Mouse (Mus musculus) spleen, postnatal 14 days (tissue): ENCODE measurements around the gene Lce3f.

Experiments
- DNase-seq, 2 experiments: peaks; one replicate each; pipeline ENCODE4 v3.0.0; 2021 to 2022; ENCODE audit warnings: low spot score in 2 of 2

The Lce3f gene

DNA sequence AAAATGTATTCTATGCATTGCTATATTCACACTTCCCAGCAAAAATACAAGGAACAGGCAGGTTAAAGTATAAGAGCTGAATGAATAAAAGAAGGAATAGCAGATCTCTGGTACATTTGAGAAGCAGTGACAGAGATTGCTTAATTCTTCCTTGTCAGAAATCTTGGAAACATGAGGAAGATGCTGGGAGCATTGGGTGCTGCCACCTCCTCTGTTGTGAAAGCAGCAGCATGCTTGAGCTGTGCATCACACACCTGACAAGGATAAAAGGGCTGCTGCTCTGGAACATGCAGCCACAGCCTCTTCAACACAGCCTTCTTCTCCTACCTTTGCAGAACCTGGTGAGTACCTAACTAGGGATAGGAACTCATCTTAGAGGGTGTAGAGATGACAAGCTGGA lies at the start of gene Lce3f:
Lce3f (plus strand) TSS at position 301 of the 400 bp plus-strand sequence.
- DNase-seq, result no peak

DNA sequence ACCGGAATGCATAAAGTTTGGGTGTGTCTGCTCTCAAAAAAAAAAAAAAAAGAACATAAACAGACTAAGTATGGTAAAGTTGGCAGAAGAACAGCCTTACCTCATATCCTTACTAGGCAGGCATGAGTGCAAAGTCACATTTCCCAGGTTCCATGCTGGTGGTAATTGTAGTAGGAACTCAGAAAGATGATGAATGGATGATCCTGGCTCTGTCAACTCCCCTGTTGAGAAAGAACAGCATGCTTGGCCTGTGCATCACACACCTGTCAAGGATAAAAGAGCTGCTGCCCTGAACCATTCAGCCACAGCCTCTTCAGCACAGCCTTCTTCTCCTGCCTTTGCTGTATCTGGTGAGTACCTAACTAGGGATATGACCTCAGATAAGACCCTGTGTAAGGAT lies 47.8 kb upstream of the Lce3f start, which contains the start of gene Lce3c:
Lce3c (plus strand) TSS at position 301 of the 400 bp plus-strand sequence.
- no peak for DNase-seq

DNA sequence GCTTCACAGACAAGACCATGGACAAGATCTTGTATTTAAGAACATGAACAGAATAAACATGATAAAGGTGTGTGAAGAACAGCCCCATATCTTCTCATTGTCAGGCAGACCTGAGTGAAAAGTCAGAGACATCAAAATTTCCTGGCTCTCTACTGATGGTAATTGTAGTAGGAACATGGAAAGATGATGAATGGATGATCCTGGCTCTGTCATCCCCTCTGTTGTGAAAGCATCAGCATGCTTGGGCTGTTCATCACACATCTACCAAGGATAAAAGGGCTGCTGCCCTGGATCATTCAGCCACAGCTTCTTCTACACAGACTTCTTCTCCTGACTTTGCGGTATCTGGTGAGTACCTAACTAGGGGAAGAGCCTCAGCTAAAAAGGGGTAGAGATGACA lies 34.9 kb upstream of the Lce3f start, which contains the start of gene Lce3d:
Lce3d (plus strand) TSS at position 301 of the 400 bp plus-strand sequence.
- no peak for DNase-seq

DNA sequence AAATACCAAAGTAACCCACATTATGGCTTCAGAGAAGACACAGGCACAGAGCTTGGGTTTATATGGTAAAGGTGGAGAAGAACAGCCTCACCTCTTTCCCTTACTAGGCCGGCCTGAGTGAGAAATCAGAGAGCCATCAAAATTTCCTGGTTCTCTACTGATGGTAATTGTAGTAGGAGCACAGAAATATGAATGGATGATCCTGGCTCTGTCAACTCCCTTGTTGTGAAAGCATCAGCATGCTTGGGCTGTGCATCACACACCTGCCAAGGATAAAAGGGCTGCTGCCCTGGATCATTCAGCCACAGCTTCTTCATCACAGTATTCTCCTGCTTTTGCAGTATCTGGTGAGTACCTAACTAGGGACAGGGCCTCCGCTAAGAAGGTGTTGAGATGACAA lies 25.3 kb upstream of the Lce3f start, which contains the start of gene Lce3e:
Lce3e (plus strand) TSS at position 301 of the 400 bp plus-strand sequence.
- DNase-seq, result no peak

DNA sequence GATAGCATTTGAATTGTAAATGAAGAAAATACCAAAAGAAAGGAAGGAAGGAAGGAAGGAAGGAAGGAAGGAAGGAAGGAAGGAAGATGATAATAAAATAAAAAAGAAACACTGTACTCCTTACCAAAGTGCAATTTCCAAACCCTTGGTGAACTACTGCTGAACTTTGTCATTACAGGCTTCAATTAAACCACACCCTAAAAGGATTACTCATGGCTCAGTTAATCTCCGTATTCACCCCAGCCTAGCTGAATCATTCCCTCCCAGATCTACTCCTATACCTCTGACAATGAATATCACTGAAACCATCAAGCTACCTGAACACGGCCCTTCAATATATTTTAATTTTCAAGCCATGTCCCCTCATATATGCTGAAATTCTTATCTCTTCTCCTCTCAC lies 13.5 kb upstream of the Lce3f start:
- DNase-seq, result no peak

DNA sequence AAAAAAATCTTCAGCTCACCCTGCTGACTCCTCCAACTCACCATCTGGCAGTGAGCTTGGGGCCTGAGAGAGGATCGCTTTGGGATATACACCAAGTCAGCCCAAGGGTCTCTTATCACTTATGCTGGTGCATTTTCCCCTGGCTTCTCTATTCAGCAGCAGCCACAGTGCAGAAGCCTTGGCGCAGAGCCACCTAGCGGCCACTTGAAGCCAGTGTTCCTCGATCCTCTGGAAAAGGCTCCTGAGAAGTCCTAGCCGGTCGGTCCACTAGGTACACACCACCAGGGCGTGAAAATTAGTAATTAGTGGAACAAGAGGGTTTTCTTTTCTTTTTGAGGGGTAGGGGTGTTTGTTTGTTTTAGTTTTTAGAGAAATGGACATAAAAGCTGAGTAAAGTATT lies 6.7 kb downstream of the Lce3f start:
- DNase-seq, result no peak

DNA sequence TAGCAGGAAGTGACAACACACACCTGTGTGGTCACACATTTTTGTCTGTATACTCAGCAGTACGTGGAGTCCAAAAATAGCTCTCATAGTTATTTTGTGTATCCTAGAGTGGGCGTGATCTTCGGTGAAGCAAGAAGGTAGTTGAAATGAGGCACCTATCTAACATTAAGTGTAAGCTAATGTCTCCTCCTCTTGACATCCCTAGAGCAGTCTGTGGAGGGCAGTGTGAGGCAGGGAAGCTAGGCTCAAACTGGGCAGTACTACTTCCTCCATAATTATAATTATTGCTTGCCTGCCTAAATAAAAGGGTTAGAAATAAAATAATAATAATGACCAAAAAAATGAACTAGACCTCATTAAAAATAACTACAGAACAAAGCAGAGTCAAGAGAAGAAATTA lies 8.6 kb downstream of the Lce3f start:
- DNase-seq, result no peak

DNA sequence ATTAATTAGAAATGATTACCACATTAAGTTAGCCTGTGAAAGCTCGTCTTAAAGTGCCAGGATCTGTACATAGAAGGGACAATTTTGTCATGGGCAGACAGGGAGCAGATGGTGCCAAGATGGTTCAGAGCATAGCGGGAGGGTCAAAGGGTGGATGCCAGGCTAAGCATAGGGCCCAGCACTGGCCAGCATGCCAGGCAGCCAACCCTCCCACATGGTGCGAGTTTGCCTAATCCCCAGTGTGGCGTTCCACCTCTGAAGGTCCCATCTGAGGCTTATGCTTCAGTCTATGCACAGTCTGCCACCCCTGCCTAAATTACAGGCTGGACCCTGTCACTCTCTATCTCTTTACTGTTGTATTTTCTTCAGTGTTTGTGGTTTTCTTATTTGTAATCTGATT lies 10.8 kb downstream of the Lce3f start:
- no peak for DNase-seq

DNA sequence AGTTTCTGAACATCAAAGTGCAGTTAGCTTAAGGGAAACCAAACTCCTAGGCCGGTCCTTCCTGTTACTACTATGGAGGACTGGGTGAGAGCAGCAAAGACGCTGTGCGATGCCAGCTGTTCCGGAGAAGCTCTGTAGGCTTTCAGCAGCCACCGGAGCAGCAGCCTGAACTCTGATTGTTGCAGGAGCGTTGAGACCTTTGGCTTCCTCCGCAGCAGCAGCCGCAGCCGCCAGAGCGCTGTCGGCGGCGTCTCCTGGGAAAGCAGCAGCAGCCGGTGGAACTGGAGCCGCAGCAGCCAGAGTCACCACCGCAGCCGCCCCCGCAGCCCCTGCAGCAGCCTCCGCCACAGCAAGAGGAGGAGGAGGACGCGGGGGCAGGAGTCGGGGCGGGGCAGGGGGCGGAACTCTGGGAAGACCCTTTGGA lies 22.4 kb downstream of the Lce3f start:
- no peak for DNase-seq

DNA sequence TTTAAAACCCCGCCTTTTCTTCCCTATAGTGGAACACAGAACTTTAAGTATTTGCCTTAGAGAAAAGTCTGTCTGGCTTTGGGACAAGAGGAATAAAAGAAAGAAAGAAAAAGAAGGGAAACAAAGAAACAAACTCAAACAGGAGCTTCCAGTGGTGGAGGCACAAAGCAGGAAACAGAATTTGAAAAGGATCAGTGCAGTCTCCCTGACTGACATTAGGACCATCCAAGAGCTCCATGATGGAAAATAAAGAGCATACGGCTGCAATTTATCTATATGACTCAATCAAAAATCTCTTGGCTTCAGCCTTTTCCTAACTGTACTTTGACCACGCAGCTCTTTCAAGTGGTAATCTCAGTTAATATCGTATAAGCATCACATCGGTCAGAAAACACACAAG lies 22.8 kb downstream of the Lce3f start:
- no peak for DNase-seq

DNA sequence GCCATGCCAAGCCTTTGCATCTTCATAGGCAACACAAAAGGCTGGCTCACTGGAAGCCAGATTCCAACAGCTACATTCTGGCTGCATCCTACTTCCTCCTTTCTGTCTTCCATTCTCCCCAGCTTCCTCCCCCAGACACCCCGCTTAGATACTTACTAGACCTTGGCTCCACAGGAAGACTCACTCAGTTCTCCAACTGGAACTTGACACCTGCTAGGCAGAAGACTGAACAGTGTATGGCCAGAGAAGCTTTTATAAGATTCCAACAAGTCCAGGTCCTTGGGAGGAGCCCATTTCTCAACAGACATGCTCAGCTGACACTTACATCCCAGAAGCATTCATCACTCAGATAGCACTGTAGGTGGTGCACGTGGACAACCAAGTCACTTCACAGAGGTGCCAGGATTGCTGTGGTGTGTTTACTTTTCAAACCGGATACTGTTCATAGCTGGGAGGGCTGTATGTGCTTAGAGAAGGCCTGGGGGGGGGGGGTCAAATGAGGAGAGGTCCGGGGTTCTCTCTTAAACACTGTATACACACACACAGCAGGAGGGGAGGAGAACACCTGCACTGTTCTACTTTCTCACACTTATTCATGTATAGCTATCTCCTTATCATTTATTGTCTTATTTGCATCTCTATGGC lies 23.6 kb downstream of the Lce3f start, which contains the start of gene Crct1:
Crct1 (minus strand) TSS at position 228 of the 645 bp plus-strand sequence.
- DNase-seq, result no peak

DNA sequence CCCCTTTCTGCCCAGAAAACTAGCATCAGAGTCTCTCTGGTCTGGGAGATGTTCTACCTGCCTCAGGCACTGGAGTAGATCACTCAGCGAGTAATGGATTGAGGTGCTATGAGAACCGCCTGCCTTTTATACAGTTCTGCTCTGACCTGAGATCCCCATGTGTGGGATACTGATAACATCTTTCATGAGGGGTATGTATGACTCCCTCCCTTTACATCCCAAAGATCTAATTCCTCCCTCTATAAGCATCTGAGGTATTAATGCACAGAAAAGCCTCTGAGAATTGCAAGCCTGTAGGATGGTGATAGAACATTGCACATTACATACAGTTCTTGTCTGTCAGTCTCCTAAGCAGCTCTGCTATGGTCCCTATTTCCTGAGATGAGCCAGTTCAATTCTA lies 26.9 kb downstream of the Lce3f start, which contains the start of gene Lce1m:
Lce1m (minus strand) TSS at position 101 of the 400 bp plus-strand sequence.
- DNase-seq, result no peak

DNA sequence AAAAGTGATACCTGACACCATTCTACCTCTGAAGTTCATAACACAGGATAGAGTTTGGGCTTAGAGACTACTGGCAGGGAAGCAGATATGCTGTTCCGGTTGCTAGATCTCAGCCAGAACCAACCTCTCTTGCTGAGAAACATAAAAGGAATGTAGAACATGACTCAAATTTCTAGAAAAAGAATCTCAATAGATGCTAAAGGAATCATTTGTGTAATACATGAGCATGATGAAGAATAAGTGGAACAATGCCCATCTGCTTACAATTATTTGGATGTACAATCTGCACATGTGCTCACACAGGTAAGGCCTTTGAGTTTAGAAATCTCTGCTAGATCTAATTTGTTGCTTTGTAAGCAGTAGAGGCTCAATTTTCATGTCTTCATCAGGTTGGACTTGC lies 29.1 kb downstream of the Lce3f start:
- no peak for DNase-seq

DNA sequence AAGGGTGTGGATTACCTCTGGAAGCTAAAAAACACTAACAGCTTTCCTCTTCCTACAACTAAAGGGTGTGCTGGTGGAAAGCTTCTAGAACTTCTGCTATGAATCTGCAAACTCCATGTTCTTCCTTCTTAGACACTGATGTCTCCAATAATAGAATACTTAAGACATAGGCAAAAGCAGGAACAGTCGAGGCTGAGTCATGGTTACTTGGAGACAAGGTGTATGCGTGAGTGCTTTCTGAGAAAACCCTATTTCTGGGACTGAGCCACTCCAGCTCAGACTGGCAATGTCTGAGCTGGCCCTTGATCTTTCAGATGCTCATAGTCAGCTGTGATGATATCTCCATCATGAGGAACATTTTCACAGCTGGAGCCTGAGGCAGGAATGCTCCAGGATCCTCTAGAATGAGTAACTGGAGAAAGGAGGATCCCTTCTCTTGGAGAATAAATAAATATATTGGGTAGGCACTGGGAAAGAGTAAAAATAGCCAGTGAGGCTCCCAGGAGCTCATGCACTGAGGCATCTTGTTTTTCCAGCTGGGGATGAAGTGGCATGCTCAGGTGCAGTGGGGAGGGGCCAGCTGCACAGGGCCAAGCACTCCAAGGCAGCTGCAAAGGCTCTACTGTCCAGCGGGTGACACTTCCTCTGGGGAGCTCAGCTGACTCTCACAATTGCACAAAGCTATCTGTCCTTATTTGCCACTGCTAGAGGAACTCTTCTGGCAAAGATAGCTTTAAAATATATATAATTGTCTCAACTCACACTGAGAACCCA lies 31.6 kb downstream of the Lce3f start:
- DNase-seq, result no peak

DNA sequence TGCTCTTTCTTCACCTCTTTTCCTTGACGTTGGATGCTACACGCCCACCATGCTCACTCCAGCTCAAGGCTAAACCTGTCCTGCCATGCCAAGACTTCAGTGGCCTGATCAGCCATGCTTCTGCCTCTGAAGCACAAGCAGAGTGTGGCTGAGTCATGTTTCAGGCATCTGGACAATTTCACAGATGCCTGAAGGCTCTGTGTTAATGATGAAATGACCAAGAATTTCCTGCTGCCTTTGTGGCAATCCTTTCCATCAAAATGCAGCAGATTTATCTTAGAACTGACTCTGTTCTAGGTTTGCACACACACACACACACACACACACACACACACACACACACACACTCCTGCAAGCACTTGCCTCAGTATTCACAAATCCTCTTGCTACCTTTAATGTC lies 33.5 kb downstream of the Lce3f start:
- DNase-seq, result no peak

DNA sequence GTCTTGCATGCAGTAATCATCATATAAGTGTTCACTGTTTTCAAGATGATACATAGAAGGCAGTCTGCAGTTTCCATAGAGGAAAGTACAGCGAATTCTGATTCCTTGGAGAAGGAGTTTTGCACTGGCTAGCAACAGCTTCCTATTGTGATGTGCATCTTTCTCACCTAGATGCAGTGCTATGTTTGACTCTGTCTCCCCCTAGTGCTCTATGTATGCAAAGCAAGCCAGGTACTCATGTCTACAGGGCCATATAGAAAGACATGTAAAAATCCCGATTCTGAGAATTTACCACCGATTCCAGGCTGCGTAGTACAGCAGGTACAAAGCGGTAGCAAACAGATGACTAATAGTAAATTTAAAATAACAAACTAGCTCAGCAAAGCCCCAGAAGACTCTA lies 39.4 kb downstream of the Lce3f start:
- no peak for DNase-seq
